Mouse (Mus musculus): ENCODE data around the gene Aars2. TPM values are rescaled to one million over a fixed set of nuclear protein-coding genes. Genes with fewer than 3 reads are reported as not detected.
A peak's percentile ranks its signal among the peaks of the same experiment; 100 is the strongest.

The Aars2 gene
- polyA plus RNA-seq, 1 experiment from 2014 or later = 25.2 TPM

DNA sequence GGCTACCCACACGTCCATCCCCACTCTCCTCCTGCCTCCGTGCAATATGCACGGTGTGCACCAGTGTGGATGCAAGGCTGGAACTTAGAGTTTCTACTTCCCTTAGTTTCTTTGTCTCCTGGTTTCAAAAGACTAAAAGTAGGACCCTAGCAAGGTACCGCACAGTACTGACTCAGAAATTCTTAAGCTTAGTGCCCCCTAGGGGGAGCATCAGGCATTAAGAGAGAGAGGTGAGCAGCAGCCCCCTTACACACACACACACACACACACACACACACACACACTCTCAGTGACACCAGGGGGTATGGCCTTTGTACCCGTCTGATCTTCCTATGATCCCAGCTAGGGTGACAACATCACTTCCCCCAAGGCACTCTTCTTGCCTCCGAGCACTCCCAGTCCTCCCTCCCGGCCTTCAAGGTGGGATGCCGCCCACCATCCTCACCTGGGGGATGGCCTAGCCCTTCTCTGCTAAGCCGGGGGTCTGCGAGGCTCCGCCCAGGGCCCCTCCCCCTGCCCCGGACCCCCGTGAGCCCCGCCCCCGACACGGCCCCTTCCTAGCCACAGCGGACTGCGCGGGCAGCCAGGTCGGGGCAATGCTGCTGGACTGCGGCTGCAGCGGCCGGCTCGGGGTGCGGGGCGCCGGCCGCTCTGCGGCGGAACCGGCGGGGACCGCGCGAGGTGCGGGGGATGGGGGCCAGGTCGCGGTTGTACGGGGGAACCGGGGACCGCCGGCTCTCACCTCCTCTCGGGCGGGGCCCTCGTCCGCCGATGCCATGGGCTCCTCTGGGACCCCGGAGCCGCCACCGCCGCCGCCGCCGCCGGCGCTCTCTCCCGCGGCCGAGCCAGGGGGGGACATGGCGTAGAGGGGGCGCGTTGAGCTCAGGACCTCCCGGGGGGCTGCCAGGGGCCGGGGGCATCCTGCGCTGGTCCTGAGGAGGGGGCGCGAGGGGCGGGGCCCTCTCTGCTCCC, 42.2 kb downstream of the Aars2 start:
- peaks cover 38% of the 10 kb centered on the region for H3K27me3 ChIP-seq (ENCODE audit: control insufficient read depth, insufficient read depth, low read length)
- peak; percentile 88 for DNase-seq (ENCODE audit: low spot score)
- no peaks in the 10 kb centered on the region for H3K36me3 ChIP-seq (ENCODE audit: control insufficient read depth, insufficient read depth, low read length)
- ATAC-seq (replicated peaks; ENCODE audit: low FRiP score) = peak; percentile 69
- no peaks in the 10 kb centered on the region for H3K9me3 ChIP-seq (ENCODE audit: control insufficient read depth, low read length)
- H3K4me1 ChIP-seq (replicated peaks; ENCODE audit: control insufficient read depth, insufficient read depth, low read length) = peaks cover 21% of the 10 kb centered on the region
- peak overlapping the region; percentile 96 for H3K9ac ChIP-seq (ENCODE audit: low read length)
- peak overlapping the region; percentile 80 for H3K4me2 ChIP-seq (ENCODE audit: low read depth, low read length, severe bottlenecking)
- H3K4me3 ChIP-seq (ENCODE audit: low read depth, low read length) = peak overlapping the region; percentile 90
- WGBS = 3% methylated on average over 35 of the region's 68 CpGs
- H3K27ac ChIP-seq (ENCODE audit: low read depth, low read length) = peak overlapping the region; percentile 85

DNA sequence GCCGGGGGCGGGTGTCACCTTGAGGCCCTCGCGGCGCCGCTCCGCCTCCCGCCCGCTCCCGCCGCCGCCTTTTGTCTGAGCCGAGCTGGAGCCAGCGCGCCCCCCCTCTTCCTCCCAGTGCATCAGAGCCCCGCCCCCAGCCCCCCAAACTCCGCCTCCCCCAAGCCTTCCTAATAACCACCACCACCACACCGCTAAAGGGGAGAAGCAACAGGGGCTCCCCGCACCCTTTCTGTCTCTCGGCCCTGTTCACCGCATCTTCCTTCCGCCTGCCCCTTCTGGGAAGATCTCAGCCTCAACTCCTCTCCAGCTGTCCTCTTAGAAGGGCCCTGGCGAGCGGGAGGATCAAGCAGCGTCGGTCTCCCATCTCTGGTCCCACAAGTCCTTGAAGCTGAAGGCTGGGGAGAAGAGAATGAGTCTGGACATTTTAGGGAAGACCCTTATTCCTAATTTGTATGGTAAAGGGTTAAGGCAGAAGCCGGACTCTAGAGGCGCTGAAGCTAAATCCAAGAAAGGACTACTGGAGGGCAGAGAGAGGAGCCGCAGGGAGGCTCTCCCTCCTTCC, 43.1 kb downstream of the Aars2 start, which contains the start of gene Tmem151b:
TSS of gene Tmem151b (minus strand) at position 61 of the 565 bp plus-strand sequence.
- under 1% methylated on average over 12 of the region's 29 CpGs for WGBS
- no peaks in the 10 kb centered on the region for H3K9me3 ChIP-seq (ENCODE audit: control insufficient read depth, low read length)
- H3K27me3 ChIP-seq (ENCODE audit: control insufficient read depth, insufficient read depth, low read length) = peaks cover 31% of the 10 kb centered on the region
- H3K36me3 ChIP-seq (ENCODE audit: control insufficient read depth, insufficient read depth, low read length) = no peaks in the 10 kb centered on the region
- H3K4me2 ChIP-seq (ENCODE audit: low read depth, low read length, severe bottlenecking) = peak within 1 kb of the TSS; percentile 80
- H3K4me3 ChIP-seq (ENCODE audit: low read depth, low read length) = peak within 1 kb of the TSS; percentile 90
- peaks cover 14% of the 10 kb centered on the region for H3K4me1 ChIP-seq (replicated peaks; ENCODE audit: control insufficient read depth, insufficient read depth, low read length)
- DNase-seq (ENCODE audit: low spot score) (peak; percentile 91), ATAC-seq (replicated peaks; ENCODE audit: low FRiP score) (peak; percentile 45)
- H3K27ac ChIP-seq (ENCODE audit: low read depth, low read length) = peak within 1 kb of the TSS; percentile 85
- H3K9ac ChIP-seq (ENCODE audit: low read length) = peak within 1 kb of the TSS; percentile 96

DNA sequence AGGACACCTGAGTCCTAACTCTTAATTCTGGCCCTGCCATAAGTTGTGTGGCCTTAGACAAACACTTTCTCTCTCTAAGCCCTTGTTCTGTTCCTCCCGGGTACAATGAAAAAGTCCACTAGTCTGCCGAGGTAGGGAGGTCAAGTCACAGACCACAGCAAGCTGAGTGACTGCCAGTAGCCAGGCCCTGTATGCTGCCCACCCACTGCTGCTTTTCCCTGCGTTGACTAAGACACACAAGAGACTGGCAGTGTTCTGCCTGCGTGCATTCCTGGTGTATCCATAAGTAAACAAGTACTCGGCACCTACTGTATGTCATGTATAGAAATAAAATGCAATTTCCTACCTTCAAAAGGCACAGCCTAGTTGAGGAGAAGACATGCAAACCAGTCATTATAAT, 43.6 kb downstream of the Aars2 start:
- ATAC-seq (replicated peaks; ENCODE audit: low FRiP score) = no peak
- Histone ChIP-seq H3K27me3 (ENCODE audit: control insufficient read depth, insufficient read depth, low read length) (peaks cover 25% of the 10 kb centered on the region), H3K27ac (ENCODE audit: low read depth, low read length) (no peak overlapping the region), H3K4me1 (replicated peaks; ENCODE audit: control insufficient read depth, insufficient read depth, low read length) (peaks cover 9% of the 10 kb centered on the region), H3K9me3 (ENCODE audit: control insufficient read depth, low read length) (no peaks in the 10 kb centered on the region), H3K36me3 (ENCODE audit: control insufficient read depth, insufficient read depth, low read length) (no peaks in the 10 kb centered on the region), H3K4me2 (ENCODE audit: low read depth, low read length, severe bottlenecking) (peak overlapping the region; percentile 80), H3K9ac (ENCODE audit: low read length) (peak overlapping the region; percentile 96), H3K4me3 (ENCODE audit: low read depth, low read length) (peak overlapping the region; percentile 90; the same call in 1 of the 2 replicates)
- DNase-seq (ENCODE audit: low spot score) = no peak
- WGBS = 35% methylated on average over 5 of the region's 5 CpGs

DNA sequence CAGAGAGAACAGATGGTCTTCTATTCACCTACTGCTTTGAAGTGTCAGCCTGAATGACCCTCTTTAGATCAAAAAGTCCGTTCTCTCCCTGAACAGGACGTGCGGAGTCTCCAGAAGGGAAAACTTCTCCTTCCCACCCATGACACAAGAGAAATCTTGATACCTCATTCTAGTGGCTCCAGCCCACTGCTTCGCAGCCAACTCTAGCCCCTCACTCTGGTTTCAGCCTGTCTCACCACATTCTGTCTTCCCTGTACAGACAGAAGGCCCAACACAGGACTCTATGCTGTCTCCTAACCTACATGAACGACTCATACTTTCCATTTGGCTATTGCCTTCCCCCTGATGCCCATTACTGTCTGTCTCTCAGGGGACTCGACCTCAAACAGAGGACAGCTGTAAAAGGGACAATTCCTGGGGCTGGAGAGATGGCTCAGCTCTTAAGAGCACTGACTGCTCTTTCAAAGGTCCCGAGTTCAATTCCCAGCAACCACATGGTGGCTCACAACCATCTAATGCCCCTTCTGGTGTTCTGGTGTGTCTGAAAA, 44.7 kb downstream of the Aars2 start:
- Histone ChIP-seq H3K4me1 (replicated peaks; ENCODE audit: control insufficient read depth, insufficient read depth, low read length) (peaks cover 7% of the 10 kb centered on the region), H3K27me3 (ENCODE audit: control insufficient read depth, insufficient read depth, low read length) (peaks cover 16% of the 10 kb centered on the region), H3K9me3 (ENCODE audit: control insufficient read depth, low read length) (no peaks in the 10 kb centered on the region), H3K9ac (ENCODE audit: low read length) (no peak overlapping the region), H3K27ac (ENCODE audit: low read depth, low read length) (no peak overlapping the region), H3K4me3 (ENCODE audit: low read depth, low read length) (no peak overlapping the region), H3K36me3 (ENCODE audit: control insufficient read depth, insufficient read depth, low read length) (no peaks in the 10 kb centered on the region), H3K4me2 (ENCODE audit: low read depth, low read length, severe bottlenecking) (no peak overlapping the region)
- ATAC-seq (replicated peaks; ENCODE audit: low FRiP score) (no peak), DNase-seq (ENCODE audit: low spot score) (no peak)
- 54% methylated on average over 7 of the region's 7 CpGs for WGBS

DNA sequence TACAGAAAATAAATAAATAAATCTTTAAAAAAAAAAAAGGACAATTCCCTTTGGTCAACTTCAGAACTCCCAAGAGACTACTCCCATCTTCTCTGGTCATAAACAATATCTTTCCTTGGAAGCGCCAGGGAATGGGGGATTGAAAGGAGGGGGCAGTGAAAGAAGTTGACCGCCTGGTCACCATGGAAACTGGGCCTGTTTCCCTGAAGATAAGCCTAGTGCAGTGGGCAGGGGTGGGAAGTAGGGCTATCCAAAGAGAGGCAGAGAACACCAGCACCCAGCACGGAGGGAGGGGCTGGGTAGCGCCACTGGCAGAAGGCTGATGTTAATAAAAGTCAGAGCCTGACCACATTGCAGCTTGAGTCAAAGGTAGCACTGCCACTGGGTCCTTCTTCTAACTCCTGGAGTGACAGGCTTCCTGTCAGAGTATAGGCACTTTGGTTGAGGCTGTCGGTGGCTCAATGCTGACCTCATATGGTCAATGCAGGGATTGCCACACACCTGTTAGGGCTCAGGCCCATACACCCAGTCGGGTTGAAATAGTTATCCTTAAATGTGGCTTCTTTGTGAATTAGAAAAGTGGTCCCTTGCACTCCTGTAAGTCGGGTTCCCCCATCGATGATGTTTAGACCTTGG, 45.3 kb downstream of the Aars2 start:
- peak; percentile 15; the same call in 1 of the 2 replicates for ATAC-seq (replicated peaks; ENCODE audit: low FRiP score)
- H3K4me3 ChIP-seq (ENCODE audit: low read depth, low read length) = no peak overlapping the region

DNA sequence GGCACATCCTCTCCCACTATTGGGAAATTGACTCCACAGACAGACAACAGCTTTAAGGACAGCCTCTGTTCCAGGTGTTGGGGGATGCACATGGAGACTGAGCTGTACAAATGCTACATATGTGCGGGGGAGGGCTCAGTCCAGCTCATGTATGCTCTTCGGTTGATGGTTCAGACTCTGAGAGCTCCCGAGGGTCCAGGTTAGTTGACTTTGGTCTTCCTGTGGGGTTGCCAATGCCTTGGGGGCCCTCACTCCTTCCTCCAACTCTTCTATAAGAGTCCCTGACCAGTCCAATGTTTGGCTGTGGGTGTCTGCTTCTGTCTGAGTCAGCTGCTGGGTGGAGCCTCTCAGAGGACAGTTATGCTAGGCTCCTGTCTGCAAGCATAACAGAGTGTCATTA, 46.4 kb downstream of the Aars2 start:
- no peak overlapping the region for H3K4me3 ChIP-seq (ENCODE audit: low read depth, low read length)
- no peaks in the 10 kb centered on the region for H3K9me3 ChIP-seq (ENCODE audit: control insufficient read depth, low read length)
- H3K27ac ChIP-seq (ENCODE audit: low read depth, low read length) = no peak overlapping the region
- H3K27me3 ChIP-seq (ENCODE audit: control insufficient read depth, insufficient read depth, low read length) = peaks cover 4% of the 10 kb centered on the region; the same call in 1 of the 2 replicates
- peaks cover 7% of the 10 kb centered on the region for H3K4me1 ChIP-seq (replicated peaks; ENCODE audit: control insufficient read depth, insufficient read depth, low read length)
- 95% methylated on average over 3 of the region's 3 CpGs for WGBS
- ATAC-seq (replicated peaks; ENCODE audit: low FRiP score) (no peak), DNase-seq (ENCODE audit: low spot score) (no peak)
- no peak overlapping the region for H3K9ac ChIP-seq (ENCODE audit: low read length)
- no peaks in the 10 kb centered on the region for H3K36me3 ChIP-seq (ENCODE audit: control insufficient read depth, insufficient read depth, low read length)
- no peak overlapping the region for H3K4me2 ChIP-seq (ENCODE audit: low read depth, low read length, severe bottlenecking)

More for the DNA sequence above, 45.3 kb downstream of the Aars2 start:
- Histone ChIP-seq H3K36me3 (ENCODE audit: control insufficient read depth, insufficient read depth, low read length) (no peaks in the 10 kb centered on the region), H3K27me3 (ENCODE audit: control insufficient read depth, insufficient read depth, low read length) (peaks cover 12% of the 10 kb centered on the region), H3K27ac (ENCODE audit: low read depth, low read length) (no peak overlapping the region), H3K9ac (ENCODE audit: low read length) (no peak overlapping the region), H3K4me1 (replicated peaks; ENCODE audit: control insufficient read depth, insufficient read depth, low read length) (peaks cover 7% of the 10 kb centered on the region), H3K4me2 (ENCODE audit: low read depth, low read length, severe bottlenecking) (no peak overlapping the region), H3K9me3 (ENCODE audit: control insufficient read depth, low read length) (no peaks in the 10 kb centered on the region)
- 6% methylated on average over 8 of the region's 8 CpGs for WGBS
- DNase-seq (ENCODE audit: low spot score) = peak; percentile 86

DNA sequence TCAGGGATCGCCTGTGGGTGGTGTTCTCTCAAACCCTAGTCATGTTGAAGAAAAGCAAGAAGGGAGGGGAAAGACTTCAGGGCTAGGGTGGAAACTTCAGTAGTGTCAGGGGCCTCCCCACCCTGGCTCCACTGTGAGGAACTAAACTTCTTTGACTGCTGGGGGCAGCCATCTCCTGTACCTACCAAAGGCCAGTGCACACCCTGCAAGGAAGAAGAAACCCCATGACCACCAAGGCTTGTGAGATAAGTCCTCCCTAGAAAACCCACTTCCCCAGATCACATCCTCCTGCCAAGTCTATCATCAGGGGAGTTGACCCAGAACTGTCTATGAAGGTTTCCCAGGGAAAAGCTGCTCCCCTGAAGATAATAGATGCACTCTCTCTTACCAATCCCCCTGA, 47.8 kb downstream of the Aars2 start:
- Histone ChIP-seq H3K27ac (ENCODE audit: low read depth, low read length) (no peak overlapping the region), H3K4me3 (ENCODE audit: low read depth, low read length) (no peak overlapping the region), H3K4me2 (ENCODE audit: low read depth, low read length, severe bottlenecking) (no peak overlapping the region), H3K9me3 (ENCODE audit: control insufficient read depth, low read length) (no peaks in the 10 kb centered on the region), H3K4me1 (replicated peaks; ENCODE audit: control insufficient read depth, insufficient read depth, low read length) (peaks cover 7% of the 10 kb centered on the region), H3K27me3 (ENCODE audit: control insufficient read depth, insufficient read depth, low read length) (peaks cover 4% of the 10 kb centered on the region; the same call in 1 of the 2 replicates), H3K9ac (ENCODE audit: low read length) (no peak overlapping the region), H3K36me3 (ENCODE audit: control insufficient read depth, insufficient read depth, low read length) (no peaks in the 10 kb centered on the region)
- DNase-seq (ENCODE audit: low spot score) (no peak), ATAC-seq (replicated peaks; ENCODE audit: low FRiP score) (no peak)
- WGBS = 19% methylated on average over 1 of the region's 1 CpGs

DNA sequence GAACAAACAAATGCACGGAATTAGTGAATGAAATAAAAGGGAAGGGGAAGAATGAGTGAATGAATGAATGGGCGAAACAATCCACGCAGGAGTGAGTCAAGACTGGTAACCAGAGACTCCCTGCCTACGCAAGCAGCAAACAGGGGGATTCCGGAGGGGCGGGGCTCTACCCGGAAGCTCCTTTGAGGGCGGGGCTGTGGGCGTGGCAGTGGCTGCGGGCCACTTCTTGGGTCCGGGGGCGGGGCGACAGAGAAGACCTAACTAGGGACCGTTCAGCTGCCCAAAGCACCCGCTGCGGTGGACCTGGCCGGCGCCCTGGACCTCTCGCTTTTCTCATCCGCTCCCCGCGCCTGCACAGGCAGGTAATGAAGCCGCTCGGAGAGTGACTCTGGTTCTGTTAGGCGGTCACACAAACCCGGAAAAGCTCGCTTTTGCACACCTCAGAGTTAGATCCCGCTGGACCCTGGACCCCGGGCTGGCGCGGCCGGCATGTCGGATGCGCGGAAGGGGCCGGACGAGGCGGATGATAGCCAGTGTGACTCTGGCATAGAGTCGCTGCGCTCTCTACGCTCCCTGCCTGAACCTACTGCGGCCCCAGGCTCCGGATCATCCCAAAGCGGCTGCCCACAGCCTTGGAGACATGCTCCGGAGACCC, 48.9 kb downstream of the Aars2 start, which contains the start of gene Nfkbie:
TSS of gene Nfkbie (plus strand) at position 252 of the 655 bp plus-strand sequence.
- no peak within 1 kb of the TSS for H3K27ac ChIP-seq (ENCODE audit: low read depth, low read length)
- peak within 1 kb of the TSS; percentile 65 for H3K9ac ChIP-seq (ENCODE audit: low read length)
- no peaks in the 10 kb centered on the region for H3K36me3 ChIP-seq (ENCODE audit: control insufficient read depth, insufficient read depth, low read length)
- H3K27me3 ChIP-seq (ENCODE audit: control insufficient read depth, insufficient read depth, low read length) = peaks cover 4% of the 10 kb centered on the region; the same call in 1 of the 2 replicates
- ATAC-seq (replicated peaks; ENCODE audit: low FRiP score) = peak; percentile 80
- under 1% methylated on average over 45 of the region's 45 CpGs for WGBS
- H3K4me1 ChIP-seq (replicated peaks; ENCODE audit: control insufficient read depth, insufficient read depth, low read length) = peaks cover 4% of the 10 kb centered on the region
- peak; percentile 97 for DNase-seq (ENCODE audit: low spot score)
- peak within 1 kb of the TSS; percentile 98 for H3K4me2 ChIP-seq (ENCODE audit: low read depth, low read length, severe bottlenecking)
- H3K4me3 ChIP-seq (ENCODE audit: low read depth, low read length) = peak within 1 kb of the TSS; percentile 63
- no peaks in the 10 kb centered on the region for H3K9me3 ChIP-seq (ENCODE audit: control insufficient read depth, low read length)
